21 mouse cellular contexts compared by ENCODE assay signal in genomic region chr7:117918206-117918995, GRCm38 (mm10).
A peak's percentile ranks its signal among the peaks of the same experiment; 100 is the strongest.
DNase-seq lines count a peak whose midpoint lies in the region; ATAC-seq and TF ChIP-seq lines count a peak whose summit lies in the region.
"Had no signal": no experiment of that assay in that cellular context is flagged by ENCODE, and none has a peak within 500 bp of the region (broad histone marks: within the 10 kb centered on the region; RNA-seq: fewer than 3 reads in every experiment).

No protein-coding gene starts in this region.

- no peak for ATAC-seq in stomach, postnatal 0 days (ENCODE audit: low FRiP score, low TSS enrichment)
- ATAC-seq in kidney, embryonic 15.5 days (replicated peaks; ENCODE audit: low FRiP score) = no peak
- ATAC-seq in midbrain, embryonic 16.5 days = no peak
- ATAC-seq: forebrain, embryonic 16.5 days; intestine, embryonic 16.5 days; liver, embryonic 12.5 days had no signal

- no peaks in the 10 kb centered on the region for H3K9me3 ChIP-seq in stomach, postnatal 0 days (ENCODE audit: control insufficient read depth, low read length)
- H3K9me3 ChIP-seq in kidney, embryonic 15.5 days (replicated peaks) = no peaks in the 10 kb centered on the region
- H3K9me3 ChIP-seq in midbrain, embryonic 16.5 days (replicated peaks; ENCODE audit: control insufficient read depth, low read length, poor library complexity, severe bottlenecking) = no peaks in the 10 kb centered on the region
- H3K9me3 ChIP-seq: embryonic facial prominence, embryonic 10.5 days; heart, embryonic 12.5 days; hindbrain, embryonic 15.5 days; liver, embryonic 12.5 days; neural tube, embryonic 13.5 days had no signal

- H3K9ac ChIP-seq in stomach, postnatal 0 days (ENCODE audit: low read length) = no peak overlapping the region
- no peak overlapping the region for H3K9ac ChIP-seq in kidney, embryonic 15.5 days
- no peak overlapping the region for H3K9ac ChIP-seq in midbrain, embryonic 16.5 days (ENCODE audit: low read depth, low read length)
- H3K9ac ChIP-seq: heart, embryonic 12.5 days; hindbrain, embryonic 15.5 days; liver, embryonic 12.5 days; lung, embryonic 14.5 days; neural tube, embryonic 13.5 days had no signal

- WGBS in stomach, postnatal 0 days = 87% methylated on average over 10 of the region's 10 CpGs
- WGBS in kidney, embryonic 15.5 days = 93% methylated on average over 10 of the region's 10 CpGs
- WGBS in midbrain, embryonic 16.5 days = 96% methylated on average over 10 of the region's 10 CpGs

- H3K4me2 ChIP-seq in stomach, postnatal 0 days (replicated peaks; ENCODE audit: low read depth) = no peak overlapping the region
- H3K4me2 ChIP-seq in kidney, embryonic 15.5 days = no peak overlapping the region
- no peak overlapping the region for H3K4me2 ChIP-seq in midbrain, embryonic 16.5 days (ENCODE audit: low read length)
- H3K4me2 ChIP-seq: heart, embryonic 12.5 days; hindbrain, embryonic 15.5 days; liver, embryonic 12.5 days; lung, embryonic 14.5 days; midbrain, embryonic 11.5 days; neural tube, embryonic 13.5 days had no signal

- DNase-seq in frontal cortex, adult 2 months (ENCODE audit: extremely low spot score in 1 of 2, low spot score in 1 of 2) = peak; percentile 62 to 74
- peak; percentile 50 to 72 for DNase-seq in layer of hippocampus, adult 18-20 months (ENCODE audit: low spot score in 2 of 2)
- peak; percentile 23 to 35 for DNase-seq in left cerebral cortex, adult 2 months (ENCODE audit: extremely low spot score in 1 of 2, low spot score in 2 of 2)
- peak; percentile 54 for DNase-seq in right cerebral cortex, postnatal 14 days
- no peak for DNase-seq in stomach, postnatal 0 days (ENCODE audit: low spot score)
- no peak for DNase-seq in kidney, postnatal 10 days
- DNase-seq: cerebellum, postnatal 25 days; lung, embryonic 14.5 days; lung, postnatal 4 days; thymus, postnatal 14 days had no signal

- no peak overlapping the region for H3K4me3 ChIP-seq in left cerebral cortex, adult 2 months
- H3K4me3 ChIP-seq in stomach, postnatal 0 days (ENCODE audit: low read depth, low read length) = no peak overlapping the region
- no peak overlapping the region for H3K4me3 ChIP-seq in kidney, embryonic 15.5 days (replicated peaks)
- H3K4me3 ChIP-seq in midbrain, embryonic 16.5 days (ENCODE audit: low read depth, low read length) = no peak overlapping the region
- H3K4me3 ChIP-seq: embryonic facial prominence, embryonic 10.5 days; heart, embryonic 12.5 days; hindbrain, embryonic 15.5 days; liver, embryonic 12.5 days; neural tube, embryonic 13.5 days had no signal

- intact Hi-C loops in left cerebral cortex, adult 2 months (cut with DNase I) = loop anchor here (5.0 kb wide), 3 partner anchors 221 to 811 kb away; no protein-coding TSS in a partner anchor

- no peak for TF ChIP-seq EP300 in stomach, postnatal 0 days (optimal IDR thresholded peaks at IDR 0.05)

- H3K36me3 ChIP-seq in stomach, postnatal 0 days (ENCODE audit: control insufficient read depth, insufficient read depth, low read length) = no peaks in the 10 kb centered on the region
- no peaks in the 10 kb centered on the region for H3K36me3 ChIP-seq in kidney, embryonic 15.5 days
- no peaks in the 10 kb centered on the region for H3K36me3 ChIP-seq in midbrain, embryonic 16.5 days (ENCODE audit: control insufficient read depth, insufficient read depth, low read length)
- H3K36me3 ChIP-seq: embryonic facial prominence, embryonic 10.5 days; heart, embryonic 12.5 days; hindbrain, embryonic 15.5 days; liver, embryonic 12.5 days; neural tube, embryonic 13.5 days had no signal

- H3K27ac ChIP-seq in left cerebral cortex, adult 2 months = peak overlapping the region; percentile 20; the same call in 1 of the 2 replicates
- H3K27ac ChIP-seq in stomach, postnatal 0 days (replicated peaks) = no peak overlapping the region
- no peak overlapping the region for H3K27ac ChIP-seq in kidney, embryonic 15.5 days
- H3K27ac ChIP-seq in midbrain, embryonic 16.5 days (ENCODE audit: low read length) = no peak overlapping the region
- H3K27ac ChIP-seq: embryonic facial prominence, embryonic 10.5 days; hindbrain, embryonic 15.5 days; kidney, postnatal 0 days; liver, embryonic 12.5 days; neural tube, embryonic 13.5 days had no signal

- TF ChIP-seq CTCF in left cerebral cortex, adult 2 months (IDR thresholded peaks at IDR 0.05) = no peak
- no peak for TF ChIP-seq CTCF in stomach, postnatal 0 days (IDR thresholded peaks at IDR 0.05; ENCODE audit: low read depth)

- no peaks in the 10 kb centered on the region for H3K4me1 ChIP-seq in stomach, postnatal 0 days (replicated peaks; ENCODE audit: control insufficient read depth, insufficient read depth)
- no peaks in the 10 kb centered on the region for H3K4me1 ChIP-seq in kidney, embryonic 15.5 days
- no peaks in the 10 kb centered on the region for H3K4me1 ChIP-seq in midbrain, embryonic 16.5 days (ENCODE audit: control insufficient read depth, insufficient read depth, low read length)
- H3K4me1 ChIP-seq: hindbrain, embryonic 15.5 days; liver, embryonic 12.5 days; neural tube, embryonic 13.5 days had no signal

- H3K27me3 ChIP-seq in stomach, postnatal 0 days (ENCODE audit: control insufficient read depth, insufficient read depth, low read length) = no peaks in the 10 kb centered on the region
- H3K27me3 ChIP-seq in kidney, embryonic 15.5 days = no peaks in the 10 kb centered on the region
- H3K27me3 ChIP-seq in midbrain, embryonic 16.5 days (ENCODE audit: control insufficient read depth, insufficient read depth, low read depth, low read length) = no peaks in the 10 kb centered on the region
- H3K27me3 ChIP-seq: heart, embryonic 12.5 days; hindbrain, embryonic 15.5 days; liver, embryonic 12.5 days; neural tube, embryonic 13.5 days had no signal

Comparison
In these comparisons a context has a peak if more than half of its experiments do, and no peak if none do; other contexts are left out.
1. DNase-seq: peak in frontal cortex, adult 2 months (2 of 2), layer of hippocampus, adult 18-20 months (2 of 2), left cerebral cortex, adult 2 months (2 of 2) and right cerebral cortex, postnatal 14 days (single experiment); none in stomach, postnatal 0 days (single experiment) and kidney, postnatal 10 days (single experiment).